Mouse (Mus musculus) urinary bladder, postnatal 14 days (tissue): ENCODE data around the gene Eya2.
A peak's percentile ranks its signal among the peaks of the same experiment; 100 is the strongest.
"Not testable (repeated sequence)": the region's sequence is repeated elsewhere in the genome, so short reads cannot be mapped to it uniquely, and the experiment has no call there.

Experiments used
- DNase-seq: peaks from one replicate; pipeline ENCODE4 v3.0.0; 2021; ENCODE audit warnings: low spot score

Gene Eya2

GRCm38 (mm10) chr2:165782324-165782723 is 187.5 kb downstream of the Eya2 start:
- DNase-seq, result peak; percentile 79

GRCm38 (mm10) chr2:165785312-165786036 is 190.6 kb downstream of the Eya2 start:
- DNase-seq, result no peak

DNA sequence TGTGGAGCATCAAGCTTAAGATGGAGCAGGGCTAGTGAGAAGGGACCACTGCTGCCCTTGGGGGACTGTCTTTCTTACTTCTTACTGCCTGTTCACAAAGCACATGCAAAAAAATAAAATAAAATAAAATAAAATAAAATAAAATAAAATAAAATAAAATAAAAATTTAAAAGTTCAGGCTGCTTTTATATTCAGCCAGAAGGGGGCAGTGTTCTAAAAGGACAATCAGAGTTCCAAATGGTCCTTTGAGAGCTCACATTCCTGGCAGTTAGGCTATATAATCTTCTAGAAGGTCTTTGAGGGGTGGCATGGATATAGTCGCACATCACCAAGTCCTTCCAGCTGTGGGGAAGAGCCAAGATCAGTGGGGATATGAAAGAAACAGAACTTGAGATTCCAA is 191.6 kb downstream of the Eya2 start:
- DNase-seq, result no peak

- DNase-seq, result peak; percentile 62
Measured at GRCm38 (mm10) chr2:165788005-165788404, 193.2 kb downstream of the Eya2 start.

- no peak for DNase-seq
Measured at GRCm38 (mm10) chr2:165788796-165789195, 194.0 kb downstream of the Eya2 start.

DNA sequence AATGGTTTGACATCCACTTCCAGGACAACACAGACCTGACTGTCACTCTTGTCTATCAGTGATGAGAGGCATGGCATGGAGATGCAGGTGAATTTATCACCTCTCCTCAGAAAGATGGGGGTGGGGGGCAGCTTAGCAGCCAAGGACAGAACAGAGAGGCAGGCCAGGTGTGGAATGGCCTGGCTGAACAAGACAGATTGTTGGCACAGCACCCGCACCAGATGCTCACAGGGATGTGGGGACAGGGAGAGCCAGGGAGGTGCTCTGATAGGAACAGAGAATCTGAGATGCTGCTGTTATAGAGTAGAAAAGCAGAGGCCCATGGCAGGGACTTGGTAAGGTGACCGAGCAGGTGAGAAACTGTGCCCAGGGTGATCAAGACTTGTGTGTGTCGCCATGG is 194.8 kb downstream of the Eya2 start:
- DNase-seq, result no peak

GRCm38 (mm10) chr2:165791026-165791425 is 196.2 kb downstream of the Eya2 start:
- DNase-seq, result no peak

DNA sequence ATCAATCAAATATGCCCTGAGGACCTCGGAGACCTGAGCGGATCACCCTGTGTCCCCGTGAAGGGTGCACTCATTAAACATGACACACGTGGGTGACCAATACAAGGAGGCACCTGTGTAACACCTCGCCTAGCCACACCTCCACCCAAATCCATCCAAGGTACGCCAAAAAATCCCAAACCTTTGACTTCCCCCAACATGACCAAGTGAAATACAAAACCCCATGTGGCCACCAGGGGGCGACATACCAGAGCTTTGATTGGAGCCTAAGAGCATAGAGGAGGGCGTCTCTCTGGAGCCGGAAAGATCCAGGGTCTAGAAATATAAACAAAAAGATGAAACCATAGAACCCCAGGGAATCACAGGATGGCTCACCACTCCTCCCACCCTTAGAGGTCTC is 196.8 kb downstream of the Eya2 start:
- peak; percentile 60 for DNase-seq

DNA sequence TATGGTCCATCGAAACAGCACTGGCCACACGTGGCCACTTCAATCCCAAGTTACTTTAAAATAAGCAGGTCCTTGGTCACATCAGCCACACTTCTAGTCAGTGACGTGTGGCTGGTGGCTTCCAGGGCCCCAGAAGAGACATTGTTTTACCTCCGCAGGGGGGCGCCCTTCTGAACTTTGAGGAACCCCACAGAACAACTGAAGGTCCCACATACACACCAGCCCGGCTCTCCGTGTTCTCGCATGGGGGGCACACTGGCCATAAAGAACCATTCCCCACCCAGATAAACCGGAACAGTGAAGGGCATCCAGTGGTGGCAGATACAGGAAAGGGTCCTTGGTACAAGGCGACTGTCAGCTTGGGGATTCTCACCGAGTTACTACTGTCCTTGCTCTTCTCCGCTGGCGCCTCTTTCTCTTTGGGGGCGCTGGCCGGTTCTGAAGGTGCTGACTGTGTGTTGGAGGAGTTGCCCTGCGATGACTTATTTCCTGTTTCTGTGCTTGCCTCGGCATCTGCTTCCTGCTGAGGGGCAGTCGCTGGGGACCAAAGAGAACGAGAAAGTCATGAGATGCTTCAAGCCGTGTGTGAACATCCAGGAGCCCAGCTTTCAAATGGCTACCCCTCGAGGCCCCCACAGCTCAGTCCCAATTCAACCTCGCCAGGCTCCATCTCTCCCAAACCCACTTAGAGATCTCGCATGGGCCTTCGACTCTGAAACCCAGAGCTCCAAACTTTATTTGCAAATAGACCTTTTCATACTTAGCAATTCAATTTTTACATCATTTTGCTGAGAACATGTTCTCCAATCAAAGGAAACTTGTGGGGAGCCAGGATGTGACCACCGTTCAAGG is 197.8 kb downstream of the Eya2 start:
- no peak for DNase-seq

DNA sequence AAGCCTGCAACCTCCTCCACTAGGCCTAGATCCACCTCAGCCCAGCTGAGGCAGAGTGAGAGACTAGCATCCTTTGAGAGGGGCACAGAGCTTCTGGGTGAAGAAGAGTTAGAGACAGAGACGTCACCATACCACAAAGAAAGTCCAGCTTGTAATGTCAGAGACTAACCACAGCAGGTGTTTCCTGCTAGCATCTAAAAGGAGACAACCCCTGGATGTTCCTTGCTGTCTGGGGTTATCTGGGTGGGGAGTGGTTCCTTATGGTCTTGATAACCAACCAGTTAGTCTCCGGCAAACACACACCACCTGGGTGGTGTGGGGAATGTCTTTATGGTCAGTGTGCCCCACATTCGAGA is 198.4 kb downstream of the Eya2 start:
- no peak for DNase-seq

- DNase-seq, result no peak
Measured at GRCm38 (mm10) chr2:165797876-165798275, 203.0 kb downstream of the Eya2 start.

DNA sequence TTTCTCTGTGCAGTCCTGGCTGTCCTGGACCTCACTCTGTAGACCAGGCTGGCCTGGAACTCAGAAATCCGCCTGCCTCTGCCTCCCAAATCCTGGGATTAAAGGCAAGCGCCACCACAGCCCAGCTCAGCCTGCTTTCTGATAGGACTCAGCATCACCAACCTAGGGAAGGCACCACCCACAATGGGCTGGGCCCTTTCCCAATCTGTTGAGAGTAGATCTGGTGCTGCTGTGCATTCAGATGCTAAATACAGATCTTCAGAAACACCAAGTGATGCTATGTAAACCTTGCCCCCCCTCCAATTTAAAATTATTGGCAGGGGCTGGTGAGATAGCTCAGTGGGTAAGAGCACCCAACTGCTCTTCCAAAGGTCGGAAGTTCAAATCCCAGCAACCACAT is 205.3 kb downstream of the Eya2 start:
- not testable (repeated sequence) for DNase-seq

- no peak for DNase-seq
Measured at GRCm38 (mm10) chr2:165808179-165808975, 213.5 kb downstream of the Eya2 start.

GRCm38 (mm10) chr2:165809091-165809490 is 214.3 kb downstream of the Eya2 start:
- no peak for DNase-seq

- DNase-seq, result no peak
Measured at GRCm38 (mm10) chr2:165809901-165810477, 215.2 kb downstream of the Eya2 start.

DNA sequence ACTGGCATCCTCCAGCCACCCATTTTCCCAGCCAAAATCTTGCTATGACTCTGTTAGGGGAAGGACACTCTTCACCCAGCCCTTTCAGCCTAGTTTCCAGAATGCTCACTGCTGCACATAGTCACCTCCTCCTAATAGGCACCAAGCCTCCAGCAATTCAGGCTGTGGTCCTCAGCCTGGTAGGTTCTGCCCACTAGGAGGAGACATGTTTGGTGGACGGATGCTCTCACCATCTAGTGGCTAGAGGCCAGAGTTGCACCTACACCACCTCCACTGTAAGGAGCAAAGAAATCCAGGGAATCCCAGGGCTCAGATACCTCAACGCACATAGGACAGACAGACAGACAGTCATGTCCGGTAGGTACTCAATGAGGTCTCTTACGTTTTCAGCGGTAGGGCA is 216.7 kb downstream of the Eya2 start:
- peak; percentile 68 for DNase-seq

GRCm38 (mm10) chr2:165812889-165813288 is 218.1 kb downstream of the Eya2 start:
- no peak for DNase-seq

- DNase-seq, result no peak
Measured at GRCm38 (mm10) chr2:165815103-165815880, 220.5 kb downstream of the Eya2 start.

- no peak for DNase-seq
Measured at GRCm38 (mm10) chr2:165817437-165817836, 222.6 kb downstream of the Eya2 start.

DNA sequence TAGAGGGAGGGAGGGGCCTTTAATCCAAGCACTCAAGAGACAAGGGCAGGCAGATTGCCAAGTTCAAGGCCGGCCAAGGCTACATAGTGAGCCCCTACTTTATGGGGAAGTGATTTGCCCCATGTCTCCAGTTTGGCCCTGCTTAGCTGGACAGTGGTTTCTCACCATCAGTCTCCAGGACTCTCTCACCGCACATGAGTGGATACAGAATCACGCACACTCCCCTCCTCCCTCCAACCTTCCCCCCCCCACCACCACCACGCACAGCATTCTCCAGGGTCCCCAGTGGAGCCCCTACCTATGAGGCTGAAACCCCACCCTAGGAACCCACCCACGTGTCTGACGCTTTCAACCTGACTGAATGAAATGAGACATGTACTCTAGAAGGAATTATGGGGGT is 223.7 kb downstream of the Eya2 start:
- no peak for DNase-seq
